Mouse (Mus musculus): ENCODE measurements around the gene Bmpr1a.

DNA sequence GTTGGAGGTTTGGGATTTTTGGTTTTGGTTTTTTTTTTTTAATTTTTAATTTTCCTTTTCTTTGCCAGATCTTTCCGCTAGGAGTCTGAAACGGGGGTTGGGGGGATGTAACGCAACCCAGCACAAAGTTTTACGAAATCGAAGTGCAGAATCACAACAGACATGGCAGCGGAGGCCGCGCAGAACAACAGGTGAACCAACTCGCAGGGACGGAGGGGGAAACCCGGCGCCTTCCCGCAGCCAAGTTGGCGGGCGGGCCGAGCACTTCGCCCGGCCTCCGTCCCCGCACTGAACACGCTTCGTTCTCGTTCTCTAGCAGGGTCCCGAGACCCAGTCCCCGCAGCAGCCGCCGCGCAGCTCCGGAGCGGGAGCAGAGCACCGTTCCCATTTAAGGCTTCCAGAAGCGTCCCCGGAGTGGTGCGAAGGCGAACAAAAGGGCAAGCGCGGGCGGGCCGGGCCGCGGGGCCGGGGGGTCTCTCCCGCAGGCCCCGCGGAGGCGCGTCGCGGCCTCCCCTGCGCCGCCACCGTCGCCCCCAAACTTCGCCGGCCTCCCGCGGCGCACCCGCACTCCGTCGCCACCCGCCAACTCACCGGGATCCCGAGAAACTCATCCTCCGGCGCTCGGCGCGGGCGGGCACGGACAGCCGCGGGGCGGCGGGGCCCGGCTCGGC is 1.2 kb downstream of the Bmpr1a start:
- no peak for TF ChIP-seq CTCF (conservative IDR thresholded peaks at IDR 0.05; ENCODE audit: low read length)
- TF ChIP-seq NANOG (IDR thresholded peaks at IDR 0.05; ENCODE audit: borderline replicate concordance, low read length), result no peak
